Mouse (Mus musculus) embryonic facial prominence, embryonic 13.5 days (tissue): Measurements from ENCODE around the gene Sh3yl1. TPM values are rescaled to one million over a fixed set of nuclear protein-coding genes. Genes with fewer than 3 reads are reported as not detected.

ENCODE experiments used
- ATAC-seq: fragments of 200-750 bp; cut with Nextera tagmentation; 2 replicates; pipeline ENCODE4 v1.8.0; 2017; ENCODE audit warnings: low read depth; ENCODE audit not compliant: insufficient number of reproducible peaks, insufficient read depth, low FRiP score, low TSS enrichment
- H3K27ac ChIP-seq: fragments of 300-500 bp; sonication (generic); 2 replicates; pipeline ENCODE4 v1.5.1; 2015; ENCODE audit warnings: moderate library complexity, mild to moderate bottlenecking, inconsistent platforms
- H3K27me3 ChIP-seq: fragments of 300-500 bp; sonication (generic); 2 replicates; pipeline ENCODE4 v1.6.1; 2015; ENCODE audit warnings: mild to moderate bottlenecking, inconsistent platforms
- H3K36me3 ChIP-seq: fragments of 300-500 bp; sonication (generic); 2 replicates; pipeline ENCODE4 v1.6.1; 2015; ENCODE audit warnings: mild to moderate bottlenecking, inconsistent platforms
- H3K4me1 ChIP-seq: fragments of 300-500 bp; sonication (generic); 2 replicates; pipeline ENCODE4 v1.6.1; 2015; ENCODE audit warnings: inconsistent platforms
- H3K4me2 ChIP-seq: fragments of 300-500 bp; sonication (generic); 2 replicates; pipeline ENCODE4 v1.6.1; 2015; ENCODE audit warnings: moderate library complexity, mild to moderate bottlenecking, inconsistent platforms
- H3K4me3 ChIP-seq: fragments of 300-500 bp; sonication (generic); 2 replicates; pipeline ENCODE4 v1.5.1; 2015; ENCODE audit warnings: mild to moderate bottlenecking, inconsistent platforms
- H3K9ac ChIP-seq: fragments of 300-500 bp; sonication (generic); 2 replicates; pipeline ENCODE4 v1.6.1; 2015; ENCODE audit warnings: mild to moderate bottlenecking, inconsistent platforms
- H3K9me3 ChIP-seq: fragments of 300-500 bp; sonication (generic); 2 replicates; pipeline ENCODE4 v1.6.1; 2016; ENCODE audit warnings: inconsistent platforms
- WGBS: fragments of 180-500 bp; shearing (Covaris S2); methylation state at CpG from one replicate; pipeline ENCODE4 v1.1.7; 2015; ENCODE audit warnings: mixed read lengths; 5-methylcytosine and 5-hydroxymethylcytosine counted together
- polyA plus RNA-seq: library from polyadenylated mRNA; unstranded; fragments of >200 nt; fragmentation: Nextera tagmentation; extraction: Ambion mirVana; gene quantifications from 2 replicates; pipeline ENCODE4 v1.2.1, GENCODE M21; 2015

The Sh3yl1 gene
- 16.7 and 18.6 TPM in 2 replicates for polyA plus RNA-seq

DNA sequence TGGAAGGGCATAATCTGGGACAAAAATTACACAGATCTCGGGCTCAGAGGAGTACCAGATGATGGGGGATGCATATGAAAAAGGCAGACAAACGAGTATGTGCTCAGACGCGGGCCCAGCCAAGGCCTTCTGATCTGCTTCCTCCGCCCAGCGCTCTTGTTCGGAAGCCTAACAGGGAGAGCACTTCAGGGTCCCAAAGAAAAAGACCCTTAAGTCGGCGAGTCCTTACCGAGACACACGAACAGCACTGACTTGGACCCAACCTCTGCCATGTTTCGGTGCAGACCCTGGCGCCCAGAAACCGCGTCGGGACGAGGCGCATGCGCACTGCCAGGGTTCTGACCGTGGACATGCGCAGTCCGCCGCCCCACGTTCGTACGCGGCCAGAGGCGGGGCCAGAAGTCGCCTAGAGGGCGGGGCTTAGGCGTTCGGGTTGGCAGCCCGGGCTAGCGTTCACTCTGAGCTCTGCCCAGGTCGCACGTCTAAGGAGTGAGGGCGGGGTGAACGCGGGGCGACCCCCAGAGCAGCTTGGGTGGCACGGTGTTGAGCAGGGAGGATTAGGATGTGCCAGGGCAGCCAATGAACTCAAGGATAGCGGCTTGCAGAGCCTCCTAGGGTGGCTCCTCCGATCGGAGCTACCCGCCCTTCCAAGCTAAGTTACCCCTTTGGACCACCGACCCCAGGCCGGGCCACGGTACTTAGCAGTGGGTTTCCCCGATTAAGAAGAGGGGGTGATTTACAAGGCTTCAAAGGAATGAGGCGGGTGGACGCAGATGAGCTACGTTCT, at the start of gene Sh3yl1, which contains the start of gene Acp1:
Gene Sh3yl1 (plus strand): TSS at position 408 of the 787 bp plus-strand sequence.
Gene Acp1 (minus strand): TSS at position 329 of the 787 bp plus-strand sequence.
- H3K9me3 ChIP-seq, result no peaks in the 10 kb centered on the region
- peaks cover 21% of the 10 kb centered on the region for H3K4me1 ChIP-seq
- ATAC-seq, result peak; percentile 97
- H3K27ac ChIP-seq, result peak within 1 kb of the TSS; percentile 17; the same call in 1 of the 2 replicates
- WGBS, result under 1% methylated on average over 52 of the region's 52 CpGs
- peak within 1 kb of the TSS; percentile 78 for H3K9ac ChIP-seq
- H3K4me2 ChIP-seq, result peak within 1 kb of the TSS; percentile 86
- peak within 1 kb of the TSS; percentile 58 for H3K4me3 ChIP-seq
- H3K36me3 ChIP-seq, result no peaks in the 10 kb centered on the region
- no peaks in the 10 kb centered on the region for H3K27me3 ChIP-seq

DNA sequence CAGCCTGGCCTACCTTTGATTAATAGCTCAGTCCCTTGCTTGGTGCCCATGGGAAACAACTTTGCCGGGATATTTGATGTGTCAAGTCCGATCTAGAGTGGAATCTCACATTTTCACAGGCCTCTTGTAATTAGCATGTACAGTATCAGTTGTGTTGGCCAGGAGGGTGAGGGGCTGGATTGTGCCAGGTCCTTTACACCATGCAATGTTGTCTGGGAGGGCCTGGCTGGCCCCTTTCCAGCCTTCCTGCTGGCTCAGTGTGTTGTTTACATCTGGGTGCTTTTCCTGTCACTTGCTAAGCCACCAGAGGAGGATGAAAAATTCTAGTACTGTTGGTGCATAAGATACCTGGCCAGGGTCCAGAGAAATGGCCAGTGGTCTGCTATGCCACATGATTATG, 47.1 kb upstream of the Sh3yl1 start:
- Histone ChIP-seq H3K27me3 (no peaks in the 10 kb centered on the region; the same call in 1 of the 2 replicates), H3K9me3 (no peaks in the 10 kb centered on the region), H3K36me3 (no peaks in the 10 kb centered on the region), H3K27ac (no peak overlapping the region), H3K4me3 (no peak overlapping the region), H3K4me1 (peaks cover 7% of the 10 kb centered on the region), H3K9ac (no peak overlapping the region), H3K4me2 (no peak overlapping the region)
- ATAC-seq, result no peak
- 69% methylated on average over 2 of the region's 2 CpGs for WGBS

DNA sequence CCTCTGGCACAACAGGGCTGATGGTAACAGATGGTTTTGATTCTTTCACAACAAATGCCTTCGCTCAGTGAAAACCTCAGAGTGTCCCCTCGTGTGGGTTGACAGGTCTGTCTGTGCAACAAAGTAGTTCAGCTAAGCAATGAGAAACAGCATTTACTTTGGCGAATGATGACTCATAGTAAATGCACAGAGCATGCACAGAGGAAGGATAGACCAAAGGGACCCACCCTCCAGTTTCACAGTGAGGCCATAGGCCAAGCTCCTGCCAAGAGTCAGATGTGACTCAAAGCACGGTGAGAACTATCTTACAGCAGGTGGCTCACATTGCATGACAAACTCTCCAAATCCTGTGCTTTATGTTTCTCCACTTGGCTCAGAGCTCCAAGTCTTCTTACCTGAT, 45.7 kb upstream of the Sh3yl1 start:
- ATAC-seq, result no peak
- H3K36me3 ChIP-seq, result no peaks in the 10 kb centered on the region
- no peak overlapping the region for H3K27ac ChIP-seq
- no peaks in the 10 kb centered on the region for H3K9me3 ChIP-seq
- H3K27me3 ChIP-seq, result no peaks in the 10 kb centered on the region; the same call in 1 of the 2 replicates
- H3K4me2 ChIP-seq, result no peak overlapping the region
- no peak overlapping the region for H3K4me3 ChIP-seq
- WGBS, result 41% methylated on average over 4 of the region's 4 CpGs
- H3K4me1 ChIP-seq, result peaks cover 7% of the 10 kb centered on the region
- no peak overlapping the region for H3K9ac ChIP-seq

DNA sequence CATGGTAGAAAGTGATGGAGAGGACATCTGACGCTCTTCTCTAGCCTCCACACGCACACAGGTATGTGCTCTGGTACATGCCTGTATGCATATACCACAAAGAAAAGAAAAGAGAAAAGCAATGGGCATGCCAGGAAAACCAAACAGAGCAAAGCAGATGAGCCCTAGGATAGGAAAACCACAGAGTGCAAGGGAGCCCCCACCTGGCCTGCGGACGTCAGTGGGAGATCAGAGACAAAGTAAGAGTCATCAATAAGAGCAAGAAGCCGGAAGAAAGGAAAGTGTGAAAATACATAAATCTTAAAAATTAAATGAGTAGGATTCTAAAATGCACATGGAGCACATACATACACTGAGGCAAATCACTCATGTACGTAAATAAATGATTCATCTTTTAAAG, 32.0 kb upstream of the Sh3yl1 start:
- no peak for ATAC-seq
- no peak overlapping the region for H3K9ac ChIP-seq
- no peak overlapping the region for H3K27ac ChIP-seq
- H3K36me3 ChIP-seq, result no peaks in the 10 kb centered on the region
- no peaks in the 10 kb centered on the region for H3K9me3 ChIP-seq
- H3K4me3 ChIP-seq, result no peak overlapping the region
- no peak overlapping the region for H3K4me2 ChIP-seq
- H3K4me1 ChIP-seq, result peaks cover 13% of the 10 kb centered on the region
- peaks cover 31% of the 10 kb centered on the region for H3K27me3 ChIP-seq
- WGBS, result 70% methylated on average over 6 of the region's 6 CpGs

DNA sequence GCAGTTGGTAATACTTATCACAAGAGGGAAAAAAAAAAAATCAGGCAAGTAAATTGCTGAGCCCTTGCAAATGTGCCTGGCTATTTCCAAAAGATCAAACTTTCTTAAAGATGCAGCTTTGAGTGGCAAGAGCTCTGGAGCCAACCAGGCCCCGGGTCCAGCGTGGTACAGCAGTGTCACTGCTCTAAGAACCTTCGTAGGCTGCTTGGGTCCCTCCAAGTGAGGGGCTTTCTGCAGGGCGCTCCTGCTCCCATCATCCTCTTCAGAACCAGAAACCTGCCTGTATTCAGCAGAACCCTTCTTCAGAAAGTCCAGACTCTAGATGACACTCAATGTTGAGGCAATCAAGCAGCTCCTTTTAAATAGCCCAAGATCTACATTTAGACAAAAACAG, 27.9 kb upstream of the Sh3yl1 start:
- peak overlapping the region; percentile 72; the same call in 1 of the 2 replicates for H3K9ac ChIP-seq
- H3K9me3 ChIP-seq, result no peaks in the 10 kb centered on the region
- WGBS, result 12% methylated on average over 4 of the region's 4 CpGs
- peak overlapping the region; percentile 57 for H3K4me3 ChIP-seq
- peaks cover 19% of the 10 kb centered on the region for H3K4me1 ChIP-seq
- peaks cover 63% of the 10 kb centered on the region for H3K27me3 ChIP-seq
- peak overlapping the region; percentile 100 for H3K4me2 ChIP-seq
- no peak overlapping the region for H3K27ac ChIP-seq
- no peak for ATAC-seq
- no peaks in the 10 kb centered on the region for H3K36me3 ChIP-seq

GRCm38 (mm10) chr12:30883986-30884621, 27.4 kb upstream of the Sh3yl1 start, which contains the start of gene Alkal2:
Gene Alkal2, plus strand, starts transcription at chr12:30884322.
- Histone ChIP-seq H3K9me3 (no peaks in the 10 kb centered on the region), H3K36me3 (no peaks in the 10 kb centered on the region), H3K9ac (peak within 1 kb of the TSS; percentile 72), H3K4me2 (peak within 1 kb of the TSS; percentile 100), H3K27me3 (peaks cover 63% of the 10 kb centered on the region), H3K4me3 (peak within 1 kb of the TSS; percentile 57), H3K27ac (no peak within 1 kb of the TSS), H3K4me1 (peaks cover 19% of the 10 kb centered on the region)
- peak; percentile 32; the same call in 1 of the 2 replicates for ATAC-seq
- under 1% methylated on average over 54 of the region's 58 CpGs for WGBS

DNA sequence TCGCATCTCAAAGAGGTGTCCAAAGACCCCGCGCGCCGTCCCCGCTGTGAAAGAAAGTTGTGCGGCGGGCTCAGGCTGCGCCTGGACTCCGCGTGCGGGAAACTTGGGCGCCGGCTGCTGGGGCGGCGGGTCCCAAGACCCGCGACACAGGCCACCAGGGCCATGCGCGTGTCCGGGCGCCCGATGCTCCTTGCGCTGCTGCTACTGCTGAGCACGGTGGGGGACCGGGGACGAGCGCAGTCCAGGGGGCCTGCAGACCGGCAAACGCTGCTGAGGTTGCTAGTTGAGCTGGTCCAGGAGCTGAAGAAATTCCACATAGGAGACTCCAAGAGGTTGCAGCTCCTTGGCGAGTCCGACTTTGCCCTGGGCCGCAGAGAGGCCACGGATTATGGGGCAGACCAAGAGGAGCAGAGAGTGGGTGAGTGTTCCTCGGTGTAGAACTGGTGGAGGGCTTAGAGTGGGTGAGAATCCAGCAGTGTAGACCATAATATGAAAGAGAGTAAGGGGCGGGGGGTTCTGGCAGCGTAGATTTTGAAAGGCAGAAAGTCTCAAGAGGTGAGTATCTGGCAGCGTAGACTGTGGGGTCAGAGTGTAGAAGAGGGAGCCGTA, 26.7 kb upstream of the Sh3yl1 start:
- Histone ChIP-seq H3K4me2 (peak overlapping the region; percentile 100), H3K9me3 (no peaks in the 10 kb centered on the region), H3K27me3 (peaks cover 63% of the 10 kb centered on the region), H3K9ac (peak overlapping the region; percentile 72), H3K4me1 (peaks cover 19% of the 10 kb centered on the region), H3K4me3 (peak overlapping the region; percentile 57), H3K27ac (no peak overlapping the region), H3K36me3 (no peaks in the 10 kb centered on the region)
- peak; percentile 56; the same call in 1 of the 2 replicates for ATAC-seq
- 8% methylated on average over 39 of the region's 39 CpGs for WGBS

DNA sequence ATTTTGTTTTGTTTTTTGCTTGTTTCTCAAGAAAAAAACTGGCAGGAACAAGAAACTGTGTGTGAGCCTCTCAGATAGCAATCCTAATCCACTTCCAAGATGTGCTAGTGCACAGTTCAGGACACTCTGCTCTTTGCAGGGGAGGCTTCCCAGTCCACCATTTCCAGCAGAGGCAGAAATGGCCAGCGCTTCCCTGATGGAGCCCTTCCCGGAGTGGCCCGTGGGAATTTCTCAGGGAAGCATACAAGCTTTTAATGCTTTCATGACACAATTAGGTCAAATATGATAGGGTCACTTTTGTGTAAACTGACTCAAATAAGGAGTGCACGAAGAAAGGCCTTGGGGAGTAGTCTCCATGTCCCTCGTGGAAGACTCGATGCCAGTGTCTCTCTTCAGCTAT, 25.6 kb upstream of the Sh3yl1 start:
- ATAC-seq, result no peak
- no peaks in the 10 kb centered on the region for H3K36me3 ChIP-seq
- H3K9me3 ChIP-seq, result no peaks in the 10 kb centered on the region
- H3K4me2 ChIP-seq, result peak overlapping the region; percentile 11
- peaks cover 19% of the 10 kb centered on the region for H3K4me1 ChIP-seq
- H3K4me3 ChIP-seq, result no peak overlapping the region; the same call in 1 of the 2 replicates
- H3K27ac ChIP-seq, result no peak overlapping the region
- H3K9ac ChIP-seq, result no peak overlapping the region
- H3K27me3 ChIP-seq, result peaks cover 60% of the 10 kb centered on the region
- 72% methylated on average over 6 of the region's 6 CpGs for WGBS

DNA sequence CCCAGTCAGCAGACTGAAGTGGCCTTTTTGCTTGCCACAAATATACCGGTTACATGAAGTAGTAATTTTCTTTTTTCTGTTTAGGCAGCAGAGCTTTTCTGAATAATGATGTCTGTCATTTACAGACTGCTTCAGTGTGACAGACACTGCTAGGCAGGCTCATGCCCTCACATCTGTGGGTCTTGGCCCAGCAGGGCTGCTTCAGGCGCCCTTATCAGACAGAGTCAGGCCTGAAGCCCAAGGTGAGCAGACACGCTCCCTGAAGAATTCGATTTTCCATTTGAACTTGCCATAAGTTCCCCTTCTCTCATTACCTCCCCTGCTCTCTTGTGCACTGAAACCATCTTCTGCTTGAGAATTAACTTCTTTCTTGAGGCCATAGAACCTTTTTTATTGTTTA, 23.5 kb upstream of the Sh3yl1 start:
- H3K4me3 ChIP-seq, result no peak overlapping the region
- H3K9me3 ChIP-seq, result no peaks in the 10 kb centered on the region
- no peak overlapping the region for H3K27ac ChIP-seq
- H3K9ac ChIP-seq, result no peak overlapping the region
- H3K27me3 ChIP-seq, result peaks cover 46% of the 10 kb centered on the region
- ATAC-seq, result no peak
- WGBS, result 80% methylated on average over 4 of the region's 4 CpGs
- no peaks in the 10 kb centered on the region for H3K36me3 ChIP-seq
- H3K4me1 ChIP-seq, result peaks cover 19% of the 10 kb centered on the region
- no peak overlapping the region for H3K4me2 ChIP-seq

GRCm38 (mm10) chr12:30890067-30890466, 21.4 kb upstream of the Sh3yl1 start:
- H3K9me3 ChIP-seq, result no peaks in the 10 kb centered on the region
- 34% methylated on average over 5 of the region's 5 CpGs for WGBS
- ATAC-seq, result no peak

GRCm38 (mm10) chr12:30891438-30891837, 20.0 kb upstream of the Sh3yl1 start:
- H3K4me1 ChIP-seq, result no peaks in the 10 kb centered on the region
- no peak overlapping the region for H3K4me2 ChIP-seq
- no peak overlapping the region for H3K27ac ChIP-seq
- ATAC-seq, result no peak
- H3K36me3 ChIP-seq, result peaks cover 12% of the 10 kb centered on the region
- peaks cover 12% of the 10 kb centered on the region for H3K27me3 ChIP-seq
- no peaks in the 10 kb centered on the region for H3K9me3 ChIP-seq
- no peak overlapping the region for H3K9ac ChIP-seq
- no peak overlapping the region for H3K4me3 ChIP-seq
- WGBS, result 84% methylated on average over 7 of the region's 7 CpGs

More at GRCm38 (mm10) chr12:30890067-30890466, 21.4 kb upstream of the Sh3yl1 start:
- H3K9ac ChIP-seq, result no peak overlapping the region
- no peak overlapping the region for H3K4me2 ChIP-seq
- H3K27ac ChIP-seq, result no peak overlapping the region
- H3K36me3 ChIP-seq, result peaks cover 7% of the 10 kb centered on the region
- peaks cover 25% of the 10 kb centered on the region for H3K27me3 ChIP-seq
- H3K4me1 ChIP-seq, result no peaks in the 10 kb centered on the region
- no peak overlapping the region for H3K4me3 ChIP-seq
